Mouse (Mus musculus): ENCODE data around the gene Mtmr1. TPM values are rescaled to one million over a fixed set of nuclear protein-coding genes. Genes with fewer than 3 reads are reported as not detected.

The Mtmr1 gene
- polyA plus RNA-seq, 1 experiment from 2014 or later = 16.2 TPM

DNA sequence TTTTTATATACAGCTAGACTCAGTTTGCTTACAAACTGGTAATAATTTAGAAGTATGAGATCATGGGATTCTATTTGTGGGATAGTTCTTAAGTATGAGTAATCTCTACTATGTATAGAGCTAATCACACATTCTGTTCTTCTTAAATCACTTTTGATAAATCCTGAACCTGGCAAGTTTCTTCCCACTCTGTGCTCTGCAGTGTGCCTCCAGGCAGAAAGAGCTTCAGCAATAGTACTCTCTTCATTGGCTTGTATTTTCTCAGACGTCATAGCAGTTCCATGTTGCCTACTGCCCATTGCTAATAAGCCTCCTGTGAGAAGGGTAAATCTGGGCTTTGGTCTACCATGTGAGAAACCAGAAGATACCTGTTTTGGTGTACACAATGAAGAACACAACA, 43.8 kb downstream of the Mtmr1 start:
- Histone ChIP-seq H3K36me3 (no peaks in the 10 kb centered on the region), H3K27me3 (no peaks in the 10 kb centered on the region), H3K4me1 (replicated peaks) (no peaks in the 10 kb centered on the region), H3K4me3 (no peak overlapping the region), H3K9me3 (no peaks in the 10 kb centered on the region), H3K4me2 (no peak overlapping the region), H3K9ac (no peak overlapping the region), H3K27ac (replicated peaks) (no peak overlapping the region)
- ATAC-seq (ENCODE audit: low FRiP score, low read depth) = no peak
- WGBS = 70% methylated on average over 1 of the region's 1 CpGs

GRCm38 (mm10) chrX:71412776-71413175, 48.2 kb downstream of the Mtmr1 start:
- 55% methylated on average over 3 of the region's 3 CpGs for WGBS

GRCm38 (mm10) chrX:71413616-71414015, 49.1 kb downstream of the Mtmr1 start:
- no peaks in the 10 kb centered on the region for H3K9me3 ChIP-seq
- no peaks in the 10 kb centered on the region for H3K4me1 ChIP-seq (replicated peaks)
- ATAC-seq (ENCODE audit: low FRiP score, low read depth) = no peak
- no peak overlapping the region for H3K4me2 ChIP-seq
- H3K9ac ChIP-seq = no peak overlapping the region
- 88% methylated on average over 4 of the region's 4 CpGs for WGBS
- H3K27ac ChIP-seq (replicated peaks) = no peak overlapping the region
- peaks cover 7% of the 10 kb centered on the region; the same call in 1 of the 2 replicates for H3K36me3 ChIP-seq
- H3K4me3 ChIP-seq = no peak overlapping the region
- no peaks in the 10 kb centered on the region for H3K27me3 ChIP-seq

More at GRCm38 (mm10) chrX:71412776-71413175, 48.2 kb downstream of the Mtmr1 start:
- no peaks in the 10 kb centered on the region for H3K27me3 ChIP-seq
- 0 out of 2 replicates have a peak, but pooled peaks cover 3% of the 10 kb centered on the region for H3K36me3 ChIP-seq
- no peaks in the 10 kb centered on the region for H3K4me1 ChIP-seq (replicated peaks)
- no peak overlapping the region for H3K9ac ChIP-seq
- H3K4me3 ChIP-seq = no peak overlapping the region
- no peak overlapping the region for H3K27ac ChIP-seq (replicated peaks)
- no peak overlapping the region for H3K4me2 ChIP-seq
- no peak for ATAC-seq (ENCODE audit: low FRiP score, low read depth)
- H3K9me3 ChIP-seq = no peaks in the 10 kb centered on the region

- no peak for ATAC-seq (ENCODE audit: low FRiP score, low read depth)
- no peak overlapping the region for H3K4me2 ChIP-seq
- H3K27ac ChIP-seq (replicated peaks) = no peak overlapping the region
- H3K4me3 ChIP-seq = no peak overlapping the region
- no peaks in the 10 kb centered on the region for H3K27me3 ChIP-seq
- no peak overlapping the region for H3K9ac ChIP-seq
- H3K4me1 ChIP-seq (replicated peaks) = no peaks in the 10 kb centered on the region
- 69% methylated on average over 1 of the region's 1 CpGs for WGBS
- H3K9me3 ChIP-seq = no peaks in the 10 kb centered on the region
- no peaks in the 10 kb centered on the region for H3K36me3 ChIP-seq
Measured at GRCm38 (mm10) chrX:71424852-71425251, 60.3 kb downstream of the Mtmr1 start.

- peak; percentile 86 for ATAC-seq (ENCODE audit: low FRiP score, low read depth)
Measured at GRCm38 (mm10) chrX:71425746-71426519, 61.4 kb downstream of the Mtmr1 start.

DNA sequence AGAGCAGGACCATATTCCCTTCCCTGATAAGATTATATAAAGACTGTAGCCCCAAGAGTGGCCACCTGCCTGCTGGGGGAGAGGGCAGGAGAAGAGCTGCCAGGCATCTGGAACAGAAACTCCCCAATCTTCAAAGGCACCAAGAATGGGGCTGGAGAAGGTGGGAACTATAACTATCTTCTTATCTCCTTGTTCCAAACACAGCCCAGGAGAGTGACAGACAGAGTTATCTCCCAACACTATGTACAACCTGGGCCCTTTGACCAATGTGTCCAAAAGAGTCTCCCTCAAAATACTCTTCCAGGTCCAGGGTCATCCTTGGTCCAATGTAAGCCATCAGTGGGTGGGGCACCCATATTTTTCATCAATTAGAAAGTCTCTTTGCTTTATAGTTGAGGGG, 62.9 kb downstream of the Mtmr1 start:
- no peak overlapping the region for H3K27ac ChIP-seq (replicated peaks)
- no peaks in the 10 kb centered on the region for H3K9me3 ChIP-seq
- H3K4me3 ChIP-seq = no peak overlapping the region
- no peak overlapping the region for H3K9ac ChIP-seq
- no peaks in the 10 kb centered on the region for H3K4me1 ChIP-seq (replicated peaks)
- no peak for ATAC-seq (ENCODE audit: low FRiP score, low read depth)
- H3K27me3 ChIP-seq = no peaks in the 10 kb centered on the region
- no peak overlapping the region for H3K4me2 ChIP-seq
- no peaks in the 10 kb centered on the region for H3K36me3 ChIP-seq

More at GRCm38 (mm10) chrX:71425746-71426519, 61.4 kb downstream of the Mtmr1 start:
- Histone ChIP-seq H3K4me1 (replicated peaks) (no peaks in the 10 kb centered on the region), H3K36me3 (no peaks in the 10 kb centered on the region), H3K27me3 (no peaks in the 10 kb centered on the region), H3K27ac (replicated peaks) (peak overlapping the region; percentile 48; the same call in 1 of the 2 replicates), H3K9me3 (no peaks in the 10 kb centered on the region), H3K9ac (no peak overlapping the region), H3K4me3 (no peak overlapping the region), H3K4me2 (no peak overlapping the region)
- WGBS = 47% methylated on average over 9 of the region's 9 CpGs

DNA sequence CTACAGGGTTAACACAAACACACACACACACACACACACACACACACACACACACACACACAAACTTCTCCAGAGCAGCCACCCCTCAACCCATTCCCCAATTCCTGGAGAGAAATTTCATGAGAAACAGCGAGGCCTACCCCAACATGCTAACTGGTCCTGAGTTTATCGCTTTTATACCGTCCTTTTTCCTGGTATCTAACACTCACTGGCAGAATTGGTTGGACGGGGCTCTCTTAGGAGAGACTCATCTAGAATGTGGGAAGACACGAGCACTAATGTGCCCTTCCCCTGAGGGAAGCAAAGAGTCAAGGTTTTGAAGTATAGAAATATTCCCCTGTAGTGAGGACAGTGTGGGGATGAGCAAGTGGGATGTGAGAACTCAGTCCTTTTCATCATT, 66.3 kb downstream of the Mtmr1 start:
- H3K4me3 ChIP-seq = no peak overlapping the region
- no peak for ATAC-seq (ENCODE audit: low FRiP score, low read depth)
- H3K9me3 ChIP-seq = no peaks in the 10 kb centered on the region
- no peak overlapping the region for H3K4me2 ChIP-seq
- no peak overlapping the region for H3K27ac ChIP-seq (replicated peaks)
- no peaks in the 10 kb centered on the region for H3K4me1 ChIP-seq (replicated peaks)
- H3K36me3 ChIP-seq = no peaks in the 10 kb centered on the region
- 93% methylated on average over 5 of the region's 5 CpGs for WGBS
- no peak overlapping the region for H3K9ac ChIP-seq
- H3K27me3 ChIP-seq = no peaks in the 10 kb centered on the region

DNA sequence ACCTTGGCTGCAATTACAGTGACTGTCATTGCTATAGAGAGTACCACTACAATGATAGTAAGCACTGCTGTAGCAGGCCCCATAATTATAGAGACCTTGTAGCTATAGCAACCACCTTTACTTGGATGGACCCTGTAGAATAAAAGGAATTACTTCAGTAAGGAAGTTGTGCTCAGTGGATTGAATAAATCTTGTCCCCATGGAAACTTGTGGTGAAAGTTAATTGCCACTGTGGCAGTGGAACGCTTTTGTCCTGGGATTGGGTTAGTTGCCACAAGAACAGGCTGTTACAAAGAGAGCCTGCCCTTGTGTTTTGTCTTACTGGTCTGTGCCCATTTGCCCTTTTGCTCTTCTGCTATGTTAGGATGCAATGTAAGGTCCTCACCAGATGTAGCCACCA, 69.9 kb downstream of the Mtmr1 start:
- H3K9ac ChIP-seq = no peak overlapping the region
- 35% methylated on average over 1 of the region's 1 CpGs for WGBS
- H3K27me3 ChIP-seq = no peaks in the 10 kb centered on the region
- no peak overlapping the region for H3K4me2 ChIP-seq
- no peaks in the 10 kb centered on the region for H3K36me3 ChIP-seq
- peak; percentile 61 for ATAC-seq (ENCODE audit: low FRiP score, low read depth)
- H3K27ac ChIP-seq (replicated peaks) = no peak overlapping the region
- no peaks in the 10 kb centered on the region for H3K4me1 ChIP-seq (replicated peaks)
- H3K4me3 ChIP-seq = no peak overlapping the region
- H3K9me3 ChIP-seq = no peaks in the 10 kb centered on the region

DNA sequence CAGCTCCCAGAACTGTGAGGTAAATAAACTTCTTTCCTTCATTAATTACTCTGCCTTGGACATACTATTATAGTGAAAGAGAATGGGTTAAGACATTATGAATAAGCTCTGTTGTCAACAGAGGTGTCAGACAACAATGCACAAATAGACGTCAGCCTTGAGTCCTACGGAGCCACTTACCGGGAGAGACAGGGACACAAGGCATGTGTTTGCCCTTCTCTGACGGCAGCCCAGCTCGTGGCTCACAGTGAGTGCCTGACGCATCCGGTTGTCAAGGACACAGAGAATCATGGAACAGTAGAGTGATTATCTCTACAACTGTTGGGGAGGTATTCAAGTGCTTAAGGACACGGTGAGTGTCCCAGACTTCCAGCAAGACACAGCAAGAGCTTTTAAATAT, 70.3 kb downstream of the Mtmr1 start:
- H3K4me2 ChIP-seq = no peak overlapping the region
- no peaks in the 10 kb centered on the region for H3K4me1 ChIP-seq (replicated peaks)
- H3K36me3 ChIP-seq = no peaks in the 10 kb centered on the region
- ATAC-seq (ENCODE audit: low FRiP score, low read depth) = peak; percentile 30; the same call in 1 of the 2 replicates
- H3K9ac ChIP-seq = no peak overlapping the region
- no peaks in the 10 kb centered on the region for H3K9me3 ChIP-seq
- H3K27me3 ChIP-seq = no peaks in the 10 kb centered on the region
- H3K27ac ChIP-seq (replicated peaks) = no peak overlapping the region
- no peak overlapping the region for H3K4me3 ChIP-seq
- 43% methylated on average over 8 of the region's 8 CpGs for WGBS

- H3K27me3 ChIP-seq = no peaks in the 10 kb centered on the region
- no peaks in the 10 kb centered on the region for H3K9me3 ChIP-seq
- no peak overlapping the region for H3K9ac ChIP-seq
- no peak overlapping the region for H3K4me2 ChIP-seq
- no peak overlapping the region for H3K4me3 ChIP-seq
- no peaks in the 10 kb centered on the region for H3K4me1 ChIP-seq (replicated peaks)
- WGBS = 88% methylated on average over 2 of the region's 2 CpGs
- H3K27ac ChIP-seq (replicated peaks) = no peak overlapping the region
- no peak for ATAC-seq (ENCODE audit: low FRiP score, low read depth)
- H3K36me3 ChIP-seq = no peaks in the 10 kb centered on the region
Measured at GRCm38 (mm10) chrX:71435542-71435941, 71.0 kb downstream of the Mtmr1 start.

GRCm38 (mm10) chrX:71439473-71439872, 74.9 kb downstream of the Mtmr1 start:
- ATAC-seq (ENCODE audit: low FRiP score, low read depth) = no peak
- 92% methylated on average over 6 of the region's 6 CpGs for WGBS
- H3K4me2 ChIP-seq = no peak overlapping the region

DNA sequence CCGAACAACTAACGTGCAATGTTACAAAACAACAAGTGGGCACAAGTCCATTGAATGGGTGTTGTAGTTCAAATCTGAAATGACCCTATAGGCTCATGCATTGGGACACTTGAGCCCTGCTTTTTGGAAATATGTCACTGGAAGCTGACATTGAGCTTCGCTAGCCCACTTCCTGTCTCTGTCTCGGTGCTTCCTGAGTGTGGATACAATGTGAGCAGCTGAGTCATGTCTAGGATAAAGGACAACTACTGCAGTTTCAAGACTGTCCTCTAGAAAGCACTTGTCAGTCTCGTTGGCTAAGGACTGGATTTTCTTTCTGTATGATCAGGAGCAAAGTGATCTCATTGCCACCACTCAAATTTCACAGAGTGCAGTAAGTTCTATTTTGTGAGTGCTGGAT, 78.4 kb downstream of the Mtmr1 start:
- WGBS = 91% methylated on average over 5 of the region's 5 CpGs
- Histone ChIP-seq H3K9me3 (no peaks in the 10 kb centered on the region), H3K9ac (no peak overlapping the region), H3K36me3 (no peaks in the 10 kb centered on the region), H3K4me2 (no peak overlapping the region), H3K27me3 (no peaks in the 10 kb centered on the region), H3K4me1 (replicated peaks) (no peaks in the 10 kb centered on the region), H3K4me3 (no peak overlapping the region), H3K27ac (replicated peaks) (no peak overlapping the region)
- ATAC-seq (ENCODE audit: low FRiP score, low read depth) = no peak

More at GRCm38 (mm10) chrX:71439473-71439872, 74.9 kb downstream of the Mtmr1 start:
- no peak overlapping the region for H3K27ac ChIP-seq (replicated peaks)
- no peak overlapping the region for H3K9ac ChIP-seq
- H3K27me3 ChIP-seq = no peaks in the 10 kb centered on the region
- H3K36me3 ChIP-seq = no peaks in the 10 kb centered on the region
- H3K4me3 ChIP-seq = no peak overlapping the region
- H3K9me3 ChIP-seq = no peaks in the 10 kb centered on the region
- H3K4me1 ChIP-seq (replicated peaks) = no peaks in the 10 kb centered on the region
